Mouse (Mus musculus) embryonic facial prominence, embryonic 13.5 days (tissue): ENCODE measurements around the gene Abhd12. TPM values are rescaled to one million over a fixed set of nuclear protein-coding genes. Genes with fewer than 3 reads are reported as not detected.
A peak's percentile ranks its signal among the peaks of the same experiment; 100 is the strongest.
"Not testable (repeated sequence)": the region's sequence is repeated elsewhere in the genome, so short reads cannot be mapped to it uniquely, and the experiment has no call there.

ENCODE experiments used
- ATAC-seq: fragments of 200-750 bp; cut with Nextera tagmentation; 2 replicates; pipeline ENCODE4 v1.8.0; 2017; ENCODE audit warnings: low read depth; ENCODE audit not compliant: insufficient number of reproducible peaks, insufficient read depth, low FRiP score, low TSS enrichment
- H3K27ac ChIP-seq: fragments of 300-500 bp; sonication (generic); 2 replicates; pipeline ENCODE4 v1.5.1; 2015; ENCODE audit warnings: moderate library complexity, mild to moderate bottlenecking, inconsistent platforms
- H3K27me3 ChIP-seq: fragments of 300-500 bp; sonication (generic); 2 replicates; pipeline ENCODE4 v1.6.1; 2015; ENCODE audit warnings: mild to moderate bottlenecking, inconsistent platforms
- H3K36me3 ChIP-seq: fragments of 300-500 bp; sonication (generic); 2 replicates; pipeline ENCODE4 v1.6.1; 2015; ENCODE audit warnings: mild to moderate bottlenecking, inconsistent platforms
- H3K4me1 ChIP-seq: fragments of 300-500 bp; sonication (generic); 2 replicates; pipeline ENCODE4 v1.6.1; 2015; ENCODE audit warnings: inconsistent platforms
- H3K4me2 ChIP-seq: fragments of 300-500 bp; sonication (generic); 2 replicates; pipeline ENCODE4 v1.6.1; 2015; ENCODE audit warnings: moderate library complexity, mild to moderate bottlenecking, inconsistent platforms
- H3K4me3 ChIP-seq: fragments of 300-500 bp; sonication (generic); 2 replicates; pipeline ENCODE4 v1.5.1; 2015; ENCODE audit warnings: mild to moderate bottlenecking, inconsistent platforms
- H3K9ac ChIP-seq: fragments of 300-500 bp; sonication (generic); 2 replicates; pipeline ENCODE4 v1.6.1; 2015; ENCODE audit warnings: mild to moderate bottlenecking, inconsistent platforms
- H3K9me3 ChIP-seq: fragments of 300-500 bp; sonication (generic); 2 replicates; pipeline ENCODE4 v1.6.1; 2016; ENCODE audit warnings: inconsistent platforms
- WGBS: fragments of 180-500 bp; shearing (Covaris S2); methylation state at CpG from one replicate; pipeline ENCODE4 v1.1.7; 2015; ENCODE audit warnings: mixed read lengths; 5-methylcytosine and 5-hydroxymethylcytosine counted together
- polyA plus RNA-seq: library from polyadenylated mRNA; unstranded; fragments of >200 nt; fragmentation: Nextera tagmentation; extraction: Ambion mirVana; gene quantifications from 2 replicates; pipeline ENCODE4 v1.2.1, GENCODE M21; 2015

The Abhd12 gene
- polyA plus RNA-seq, 1 experiment from 2014 or later, result 69.5 TPM

GRCm38 (mm10) chr2:150908881-150909280 is 4.3 kb upstream of the Abhd12 start:
- H3K4me3 ChIP-seq, result peak overlapping the region; percentile 70
- WGBS, result 51% methylated on average over 6 of the region's 6 CpGs
- ATAC-seq, result not testable (repeated sequence)

GRCm38 (mm10) chr2:150904936-150905450 is 452 bp upstream of the Abhd12 start, which contains the start of gene Gins1:
TSS of gene Gins1 (plus strand) at chr2:150905400.
- 38% methylated on average over 9 of the region's 9 CpGs for WGBS

More at GRCm38 (mm10) chr2:150908881-150909280, 4.3 kb upstream of the Abhd12 start:
- not testable (repeated sequence) for H3K27me3 ChIP-seq, H3K9me3 ChIP-seq, H3K36me3 ChIP-seq, H3K4me1 ChIP-seq
- 0 out of 2 replicates have a peak overlapping the region, but pooled peaks have one; percentile 78 for H3K9ac ChIP-seq
- peak overlapping the region; percentile 91; the same call in 1 of the 2 replicates for H3K27ac ChIP-seq
- H3K4me2 ChIP-seq, result peak overlapping the region; percentile 70

GRCm38 (mm10) chr2:150902347-150902746 is 2.2 kb downstream of the Abhd12 start:
- Histone ChIP-seq H3K4me1 (peaks cover 18% of the 10 kb centered on the region), H3K36me3 (peaks cover 6% of the 10 kb centered on the region; the same call in 1 of the 2 replicates), H3K4me2 (peak overlapping the region; percentile 22; the same call in 1 of the 2 replicates), H3K27me3 (no peaks in the 10 kb centered on the region), H3K27ac (no peak overlapping the region), H3K9ac (no peak overlapping the region), H3K4me3 (no peak overlapping the region), H3K9me3 (no peaks in the 10 kb centered on the region)
- ATAC-seq, result no peak
- WGBS, result 80% methylated on average over 8 of the region's 8 CpGs

More at GRCm38 (mm10) chr2:150904936-150905450, 452 bp upstream of the Abhd12 start, which contains the start of gene Gins1:
- Histone ChIP-seq H3K4me2 (peak within 1 kb of the TSS; percentile 87), H3K9me3 (no peaks in the 10 kb centered on the region), H3K9ac (peak within 1 kb of the TSS; percentile 91), H3K4me3 (peak within 1 kb of the TSS; percentile 94), H3K27me3 (no peaks in the 10 kb centered on the region), H3K27ac (peak within 1 kb of the TSS; percentile 87), H3K4me1 (peaks cover 18% of the 10 kb centered on the region), H3K36me3 (peaks cover 5% of the 10 kb centered on the region; the same call in 1 of the 2 replicates)
- peak; percentile 18; the same call in 1 of the 2 replicates for ATAC-seq

- 93% methylated on average over 6 of the region's 6 CpGs for WGBS
Measured at GRCm38 (mm10) chr2:150900341-150900740, 4.2 kb downstream of the Abhd12 start.

GRCm38 (mm10) chr2:150895691-150896252 is 8.8 kb downstream of the Abhd12 start:
- no peak for ATAC-seq
- H3K27ac ChIP-seq, result no peak overlapping the region
- H3K36me3 ChIP-seq, result peaks cover 6% of the 10 kb centered on the region; the same call in 1 of the 2 replicates
- H3K4me2 ChIP-seq, result no peak overlapping the region
- WGBS, result 79% methylated on average over 7 of the region's 7 CpGs
- H3K4me3 ChIP-seq, result no peak overlapping the region
- H3K4me1 ChIP-seq, result no peaks in the 10 kb centered on the region
- H3K9ac ChIP-seq, result no peak overlapping the region
- no peaks in the 10 kb centered on the region for H3K27me3 ChIP-seq
- no peaks in the 10 kb centered on the region for H3K9me3 ChIP-seq

More at GRCm38 (mm10) chr2:150900341-150900740, 4.2 kb downstream of the Abhd12 start:
- no peak overlapping the region for H3K4me2 ChIP-seq
- ATAC-seq, result no peak
- H3K4me3 ChIP-seq, result no peak overlapping the region
- H3K9me3 ChIP-seq, result no peaks in the 10 kb centered on the region
- H3K36me3 ChIP-seq, result peaks cover 6% of the 10 kb centered on the region; the same call in 1 of the 2 replicates
- no peaks in the 10 kb centered on the region for H3K27me3 ChIP-seq
- H3K27ac ChIP-seq, result no peak overlapping the region
- peaks cover 18% of the 10 kb centered on the region for H3K4me1 ChIP-seq
- no peak overlapping the region for H3K9ac ChIP-seq

- Histone ChIP-seq H3K27ac (no peak overlapping the region), H3K9me3 (no peaks in the 10 kb centered on the region), H3K36me3 (no peaks in the 10 kb centered on the region), H3K27me3 (no peaks in the 10 kb centered on the region), H3K9ac (no peak overlapping the region), H3K4me3 (no peak overlapping the region), H3K4me1 (no peaks in the 10 kb centered on the region), H3K4me2 (no peak overlapping the region)
- 86% methylated on average over 2 of the region's 2 CpGs for WGBS
- no peak for ATAC-seq
Measured at GRCm38 (mm10) chr2:150894617-150895267, 9.8 kb downstream of the Abhd12 start.

- H3K27me3 ChIP-seq, result no peaks in the 10 kb centered on the region
- no peak overlapping the region for H3K4me3 ChIP-seq
- H3K9me3 ChIP-seq, result no peaks in the 10 kb centered on the region
- H3K4me2 ChIP-seq, result no peak overlapping the region
- H3K9ac ChIP-seq, result no peak overlapping the region
- peaks cover 4% of the 10 kb centered on the region; the same call in 1 of the 2 replicates for H3K36me3 ChIP-seq
- no peak for ATAC-seq
- H3K4me1 ChIP-seq, result no peaks in the 10 kb centered on the region
- no peak overlapping the region for H3K27ac ChIP-seq
- 80% methylated on average over 2 of the region's 2 CpGs for WGBS
Measured at GRCm38 (mm10) chr2:150887370-150887769, 17.2 kb downstream of the Abhd12 start.

GRCm38 (mm10) chr2:150886315-150886714 is 18.2 kb downstream of the Abhd12 start:
- H3K9ac ChIP-seq, result no peak overlapping the region
- no peaks in the 10 kb centered on the region for H3K27me3 ChIP-seq
- H3K4me2 ChIP-seq, result no peak overlapping the region
- no peak overlapping the region for H3K27ac ChIP-seq
- no peak for ATAC-seq
- no peak overlapping the region for H3K4me3 ChIP-seq
- peaks cover 4% of the 10 kb centered on the region; the same call in 1 of the 2 replicates for H3K36me3 ChIP-seq
- no peaks in the 10 kb centered on the region for H3K9me3 ChIP-seq
- no peaks in the 10 kb centered on the region for H3K4me1 ChIP-seq

- Histone ChIP-seq H3K9me3 (no peaks in the 10 kb centered on the region), H3K27ac (no peak overlapping the region), H3K4me2 (no peak overlapping the region), H3K27me3 (no peaks in the 10 kb centered on the region), H3K9ac (no peak overlapping the region), H3K4me3 (no peak overlapping the region), H3K36me3 (peaks cover 4% of the 10 kb centered on the region; the same call in 1 of the 2 replicates), H3K4me1 (no peaks in the 10 kb centered on the region)
- 83% methylated on average over 1 of the region's 1 CpGs for WGBS
- ATAC-seq, result no peak
Measured at GRCm38 (mm10) chr2:150885814-150886213, 18.7 kb downstream of the Abhd12 start.

GRCm38 (mm10) chr2:150884779-150885110 is 19.8 kb downstream of the Abhd12 start:
- H3K4me2 ChIP-seq, result no peak overlapping the region
- H3K4me1 ChIP-seq, result no peaks in the 10 kb centered on the region
- no peaks in the 10 kb centered on the region for H3K27me3 ChIP-seq
- peak; percentile 48; the same call in 1 of the 2 replicates for ATAC-seq
- H3K4me3 ChIP-seq, result no peak overlapping the region
- peaks cover 4% of the 10 kb centered on the region; the same call in 1 of the 2 replicates for H3K36me3 ChIP-seq
- H3K9me3 ChIP-seq, result no peaks in the 10 kb centered on the region
- WGBS, result 55% methylated on average over 1 of the region's 1 CpGs
- H3K9ac ChIP-seq, result no peak overlapping the region
- no peak overlapping the region for H3K27ac ChIP-seq

GRCm38 (mm10) chr2:150884075-150884778 is 20.3 kb downstream of the Abhd12 start:
- no peaks in the 10 kb centered on the region for H3K9me3 ChIP-seq
- no peak overlapping the region for H3K27ac ChIP-seq
- H3K4me3 ChIP-seq, result no peak overlapping the region
- H3K4me2 ChIP-seq, result no peak overlapping the region
- H3K36me3 ChIP-seq, result peaks cover 3% of the 10 kb centered on the region; the same call in 1 of the 2 replicates
- H3K4me1 ChIP-seq, result no peaks in the 10 kb centered on the region
- no peaks in the 10 kb centered on the region for H3K27me3 ChIP-seq
- no peak overlapping the region for H3K9ac ChIP-seq
- WGBS, result 89% methylated on average over 8 of the region's 8 CpGs
- peak; percentile 59 for ATAC-seq
